8 mouse cellular contexts compared by ENCODE assay signal in genomic region chr7:25281166-25281733, GRCm38 (mm10). TPM values are rescaled to one million over a fixed set of nuclear protein-coding genes. Genes with fewer than 3 reads are reported as not detected.
DNase-seq lines count a peak whose midpoint lies in the region; ATAC-seq and TF ChIP-seq lines count a peak whose summit lies in the region.

No protein-coding gene starts in this region.

- TF ChIP-seq POLR2A in ES-Bruce4 (IDR thresholded peaks at IDR 0.05; ENCODE audit: insufficient read depth, low read length), result no peak

- DNase-seq in heart, adult 18-20 months, result no peak
- DNase-seq in forebrain, embryonic 10.5 days (ENCODE audit: extremely low spot score, low spot score), result no peak
- DNase-seq in liver, embryonic 11.5 days (ENCODE audit: low spot score), result no peak
- no peak for DNase-seq in stomach, postnatal 0 days (ENCODE audit: low spot score)
- DNase-seq in left cerebral cortex, adult 11 months (ENCODE audit: low spot score), result no peak
- no peak for DNase-seq in kidney, adult 8-10 months

- H3K27me3 ChIP-seq in heart, embryonic 14.5 days (ENCODE audit: control insufficient read depth, insufficient read depth, low read length), result no peaks in the 10 kb centered on the region
- H3K27me3 ChIP-seq in ES-Bruce4 (ENCODE audit: control insufficient read depth, insufficient read depth, low read length, poor library complexity, severe bottlenecking), result no peaks in the 10 kb centered on the region
- no peaks in the 10 kb centered on the region for H3K27me3 ChIP-seq in forebrain, embryonic 10.5 days (ENCODE audit: poor library complexity, severe bottlenecking)
- no peaks in the 10 kb centered on the region for H3K27me3 ChIP-seq in liver, embryonic 11.5 days (replicated peaks; ENCODE audit: control insufficient read depth, insufficient read depth, low read length)
- no peaks in the 10 kb centered on the region for H3K27me3 ChIP-seq in stomach, postnatal 0 days (ENCODE audit: control insufficient read depth, insufficient read depth, low read length)

- peaks cover 17% of the 10 kb centered on the region for H3K36me3 ChIP-seq in heart, embryonic 14.5 days (ENCODE audit: control insufficient read depth, insufficient read depth, low read length)
- peaks cover 13% of the 10 kb centered on the region for H3K36me3 ChIP-seq in ES-Bruce4 (ENCODE audit: control insufficient read depth, insufficient read depth, low read length, poor library complexity, severe bottlenecking)
- H3K36me3 ChIP-seq in forebrain, embryonic 10.5 days (replicated peaks), result peaks cover 20% of the 10 kb centered on the region
- H3K36me3 ChIP-seq in liver, embryonic 11.5 days (ENCODE audit: control insufficient read depth, insufficient read depth, low read length), result peaks cover 17% of the 10 kb centered on the region
- H3K36me3 ChIP-seq in stomach, postnatal 0 days (ENCODE audit: control insufficient read depth, insufficient read depth, low read length), result peaks cover 14% of the 10 kb centered on the region

- TF ChIP-seq CTCF in ES-Bruce4 (IDR thresholded peaks at IDR 0.05; ENCODE audit: low read depth, low read length), result no peak
- TF ChIP-seq CTCF in stomach, postnatal 0 days (IDR thresholded peaks at IDR 0.05; ENCODE audit: low read depth), result no peak

- peak overlapping the region; percentile 99 for H3K27ac ChIP-seq in heart, embryonic 14.5 days (replicated peaks in 1 of 2; ENCODE audit: control insufficient read depth in 1 of 2, insufficient read depth in 1 of 2, low read depth in 2 of 2, low read length in 2 of 2)
- H3K27ac ChIP-seq in ES-Bruce4 (ENCODE audit: insufficient read depth, low read length), result peak overlapping the region; percentile 1
- peak overlapping the region; percentile 98 for H3K27ac ChIP-seq in forebrain, embryonic 10.5 days
- peak overlapping the region; percentile 95 for H3K27ac ChIP-seq in liver, embryonic 11.5 days (ENCODE audit: low read depth, low read length)
- H3K27ac ChIP-seq in stomach, postnatal 0 days (replicated peaks), result peak overlapping the region; percentile 98

- peak overlapping the region; percentile 80 for H3K9ac ChIP-seq in heart, embryonic 14.5 days (ENCODE audit: low read length)
- peak overlapping the region; percentile 27 for H3K9ac ChIP-seq in ES-Bruce4 (ENCODE audit: low read depth, poor library complexity, severe bottlenecking)
- peak overlapping the region; percentile 72 for H3K9ac ChIP-seq in liver, embryonic 11.5 days (ENCODE audit: low read depth, low read length)
- H3K9ac ChIP-seq in stomach, postnatal 0 days (ENCODE audit: low read length), result peak overlapping the region; percentile 38; the same call in 1 of the 2 replicates

- H3K4me1 ChIP-seq in heart, embryonic 14.5 days (ENCODE audit: control insufficient read depth in 2 of 2, insufficient read depth in 2 of 2, low read length in 2 of 2), result peaks cover 36 to 54% of the 10 kb centered on the region in 2 experiments
- H3K4me1 ChIP-seq in ES-Bruce4 (ENCODE audit: control insufficient read depth, insufficient read depth, low read length), result peaks cover 8% of the 10 kb centered on the region
- H3K4me1 ChIP-seq in forebrain, embryonic 10.5 days, result peaks cover 85% of the 10 kb centered on the region
- peaks cover 52% of the 10 kb centered on the region for H3K4me1 ChIP-seq in liver, embryonic 11.5 days (replicated peaks; ENCODE audit: control insufficient read depth, insufficient read depth, low read length)
- peaks cover 22% of the 10 kb centered on the region for H3K4me1 ChIP-seq in stomach, postnatal 0 days (replicated peaks; ENCODE audit: control insufficient read depth, insufficient read depth)

- peak overlapping the region; percentile 90 for H3K4me2 ChIP-seq in heart, embryonic 14.5 days (ENCODE audit: low read length)
- H3K4me2 ChIP-seq in liver, embryonic 11.5 days, result peak overlapping the region; percentile 87
- H3K4me2 ChIP-seq in stomach, postnatal 0 days (replicated peaks; ENCODE audit: low read depth), result peak overlapping the region; percentile 88

- no peaks in the 10 kb centered on the region for H3K9me3 ChIP-seq in heart, embryonic 14.5 days (ENCODE audit: control insufficient read depth, low read length)
- no peaks in the 10 kb centered on the region for H3K9me3 ChIP-seq in ES-Bruce4 (replicated peaks; ENCODE audit: control insufficient read depth, insufficient read depth, low read length, poor library complexity, severe bottlenecking)
- no peaks in the 10 kb centered on the region for H3K9me3 ChIP-seq in forebrain, embryonic 10.5 days
- H3K9me3 ChIP-seq in liver, embryonic 11.5 days (ENCODE audit: control insufficient read depth, low read length), result no peaks in the 10 kb centered on the region
- no peaks in the 10 kb centered on the region for H3K9me3 ChIP-seq in stomach, postnatal 0 days (ENCODE audit: control insufficient read depth, low read length)

- TF ChIP-seq EP300 in ES-Bruce4 (IDR thresholded peaks at IDR 0.05; ENCODE audit: insufficient read depth, low read depth, low read length), result no peak
- TF ChIP-seq EP300 in stomach, postnatal 0 days (optimal IDR thresholded peaks at IDR 0.05), result no peak

- 15% methylated on average over 12 of the region's 12 CpGs for WGBS in heart, embryonic 14.5 days
- 27% methylated on average over 12 of the region's 12 CpGs for WGBS in forebrain, embryonic 10.5 days
- WGBS in liver, embryonic 11.5 days, result 23% methylated on average over 12 of the region's 12 CpGs
- 7% methylated on average over 12 of the region's 12 CpGs for WGBS in stomach, postnatal 0 days

- no peak for ATAC-seq in heart, embryonic 14.5 days (ENCODE audit: insufficient number of reproducible peaks, insufficient read depth, low FRiP score, low read depth)
- peak; percentile 25 for ATAC-seq in liver, embryonic 11.5 days (replicated peaks; ENCODE audit: low FRiP score)
- ATAC-seq in stomach, postnatal 0 days (ENCODE audit: low FRiP score, low TSS enrichment), result peak; percentile 3; the same call in 1 of the 2 replicates

- H3K4me3 ChIP-seq in heart, embryonic 14.5 days (ENCODE audit: control insufficient read depth in 1 of 2, insufficient read depth in 1 of 2, low read depth in 1 of 2, low read length in 2 of 2), result peak overlapping the region; percentile 28 to 84
- peak overlapping the region; percentile 51 for H3K4me3 ChIP-seq in ES-Bruce4 (ENCODE audit: low read depth, low read length)
- H3K4me3 ChIP-seq in forebrain, embryonic 10.5 days, result peak overlapping the region; percentile 90
- H3K4me3 ChIP-seq in liver, embryonic 11.5 days (ENCODE audit: low read depth, low read length), result peak overlapping the region; percentile 62
- peak overlapping the region; percentile 71 for H3K4me3 ChIP-seq in stomach, postnatal 0 days (ENCODE audit: low read depth, low read length)

RNA-seq across cellular contexts. Expression of gene Cic, which starts 13.7 kb away (rescaled TPM):
- 25.4 and 28.4 TPM in 2 replicates for polyA plus RNA-seq in heart, embryonic 14.5 days (2014; fragmentation: Nextera tagmentation; extraction: Ambion mirVana)
- total RNA-seq in heart, adult 18-20 months (2021), result 10 to 100 TPM; 45.1 to 63.1 TPM
- 128 and 141 TPM in 2 replicates for polyA plus RNA-seq in ES-Bruce4 (2011; ENCODE audit: insufficient read depth, insufficient read length, low read depth, missing spikeins)
- 19.4 and 20.6 TPM in 2 replicates for polyA plus RNA-seq in forebrain, embryonic 10.5 days (2016; fragmentation: Nextera tagmentation; extraction: Ambion mirVana)
- 21.6 and 25.2 TPM in 2 replicates for polyA plus RNA-seq in liver, embryonic 11.5 days (2014; fragmentation: Nextera tagmentation; extraction: Ambion mirVana)
- polyA plus RNA-seq in stomach, postnatal 0 days (2015; fragmentation: Nextera tagmentation; extraction: Ambion mirVana), result 15.0 and 15.9 TPM in 2 replicates

RNA-seq across cellular contexts. Expression of gene Pafah1b3, which starts 16.5 kb away (rescaled TPM):
- 130 and 142 TPM in 2 replicates for polyA plus RNA-seq in heart, embryonic 14.5 days (2014; fragmentation: Nextera tagmentation; extraction: Ambion mirVana)
- total RNA-seq in heart, adult 18-20 months (2021), result 1 to 10 TPM; 4.0 to 5.6 TPM
- polyA plus RNA-seq in ES-Bruce4 (2011; ENCODE audit: insufficient read depth, insufficient read length, low read depth, missing spikeins), result 47.8 and 55.6 TPM in 2 replicates
- polyA plus RNA-seq in forebrain, embryonic 10.5 days (2016; fragmentation: Nextera tagmentation; extraction: Ambion mirVana), result 246 and 257 TPM in 2 replicates
- polyA plus RNA-seq in liver, embryonic 11.5 days (2014; fragmentation: Nextera tagmentation; extraction: Ambion mirVana), result 104 and 106 TPM in 2 replicates
- 125 and 126 TPM in 2 replicates for polyA plus RNA-seq in stomach, postnatal 0 days (2015; fragmentation: Nextera tagmentation; extraction: Ambion mirVana)

RNA-seq across cellular contexts. Expression of gene Prr19, which starts 20.0 kb away (rescaled TPM):
- polyA plus RNA-seq in heart, embryonic 14.5 days (2014; fragmentation: Nextera tagmentation; extraction: Ambion mirVana), result 0.16 TPM in 1 of 2 replicates, not detected in the other
- not detected for total RNA-seq in heart, adult 18-20 months (2021)
- polyA plus RNA-seq in ES-Bruce4 (2011; ENCODE audit: insufficient read depth, insufficient read length, low read depth, missing spikeins), result 1.3 and 1.6 TPM in 2 replicates
- polyA plus RNA-seq in forebrain, embryonic 10.5 days (2016; fragmentation: Nextera tagmentation; extraction: Ambion mirVana), result 1.4 and 1.7 TPM in 2 replicates
- 0.32 and 0.68 TPM in 2 replicates for polyA plus RNA-seq in liver, embryonic 11.5 days (2014; fragmentation: Nextera tagmentation; extraction: Ambion mirVana)
- polyA plus RNA-seq in stomach, postnatal 0 days (2015; fragmentation: Nextera tagmentation; extraction: Ambion mirVana), result 0.07 TPM in 1 of 2 replicates, not detected in the other

RNA-seq across cellular contexts. Expression of gene Tmem145, which starts 24.7 kb away (rescaled TPM):
- 0.30 TPM in 1 of 2 replicates, not detected in the other for polyA plus RNA-seq in heart, embryonic 14.5 days (2014; fragmentation: Nextera tagmentation; extraction: Ambion mirVana)
- not detected for total RNA-seq in heart, adult 18-20 months (2021)
- polyA plus RNA-seq in ES-Bruce4 (2011; ENCODE audit: insufficient read depth, insufficient read length, low read depth, missing spikeins), result 2.0 and 2.5 TPM in 2 replicates
- 1.3 and 1.8 TPM in 2 replicates for polyA plus RNA-seq in forebrain, embryonic 10.5 days (2016; fragmentation: Nextera tagmentation; extraction: Ambion mirVana)
- polyA plus RNA-seq in liver, embryonic 11.5 days (2014; fragmentation: Nextera tagmentation; extraction: Ambion mirVana), result 0.16 and 0.32 TPM in 2 replicates
- 0.67 and 1.1 TPM in 2 replicates for polyA plus RNA-seq in stomach, postnatal 0 days (2015; fragmentation: Nextera tagmentation; extraction: Ambion mirVana)

RNA-seq across cellular contexts. Expression of gene Erf, which starts 30.7 kb away (rescaled TPM):
- polyA plus RNA-seq in heart, embryonic 14.5 days (2014; fragmentation: Nextera tagmentation; extraction: Ambion mirVana), result 14.4 and 17.4 TPM in 2 replicates
- total RNA-seq in heart, adult 18-20 months (2021), result 10 to 100 TPM; 15.8 to 16.9 TPM
- 61.8 and 63.8 TPM in 2 replicates for polyA plus RNA-seq in ES-Bruce4 (2011; ENCODE audit: insufficient read depth, insufficient read length, low read depth, missing spikeins)
- polyA plus RNA-seq in forebrain, embryonic 10.5 days (2016; fragmentation: Nextera tagmentation; extraction: Ambion mirVana), result 8.4 and 10.1 TPM in 2 replicates
- 13.8 and 16.4 TPM in 2 replicates for polyA plus RNA-seq in liver, embryonic 11.5 days (2014; fragmentation: Nextera tagmentation; extraction: Ambion mirVana)
- 8.1 and 8.8 TPM in 2 replicates for polyA plus RNA-seq in stomach, postnatal 0 days (2015; fragmentation: Nextera tagmentation; extraction: Ambion mirVana)

Comparison
In these comparisons a context has a peak if more than half of its experiments do, and no peak if none do; other contexts are left out.
1. H3K27ac ChIP-seq: peak in every context shown above with its lines; median percentile 99 in heart, embryonic 14.5 days; 98 in forebrain, embryonic 10.5 days; 98 in stomach, postnatal 0 days; 95 in liver, embryonic 11.5 days; 1 in ES-Bruce4.
2. H3K9ac ChIP-seq: peak in every context shown above with its lines; median percentile 80 in heart, embryonic 14.5 days; 72 in liver, embryonic 11.5 days; 38 in stomach, postnatal 0 days; 27 in ES-Bruce4.